Mouse (Mus musculus): ENCODE results near the gene Mfsd7a. TPM values are rescaled to one million over a fixed set of nuclear protein-coding genes. Genes with fewer than 3 reads are reported as not detected.
"Not testable (repeated sequence)": the region's sequence is repeated elsewhere in the genome, so short reads cannot be mapped to it uniquely, and the experiment has no call there.

Gene Mfsd7a
- polyA plus RNA-seq (2016; fragmentation: Nextera tagmentation; extraction: Ambion mirVana): 0.10 and 0.13 TPM in 2 replicates

DNA sequence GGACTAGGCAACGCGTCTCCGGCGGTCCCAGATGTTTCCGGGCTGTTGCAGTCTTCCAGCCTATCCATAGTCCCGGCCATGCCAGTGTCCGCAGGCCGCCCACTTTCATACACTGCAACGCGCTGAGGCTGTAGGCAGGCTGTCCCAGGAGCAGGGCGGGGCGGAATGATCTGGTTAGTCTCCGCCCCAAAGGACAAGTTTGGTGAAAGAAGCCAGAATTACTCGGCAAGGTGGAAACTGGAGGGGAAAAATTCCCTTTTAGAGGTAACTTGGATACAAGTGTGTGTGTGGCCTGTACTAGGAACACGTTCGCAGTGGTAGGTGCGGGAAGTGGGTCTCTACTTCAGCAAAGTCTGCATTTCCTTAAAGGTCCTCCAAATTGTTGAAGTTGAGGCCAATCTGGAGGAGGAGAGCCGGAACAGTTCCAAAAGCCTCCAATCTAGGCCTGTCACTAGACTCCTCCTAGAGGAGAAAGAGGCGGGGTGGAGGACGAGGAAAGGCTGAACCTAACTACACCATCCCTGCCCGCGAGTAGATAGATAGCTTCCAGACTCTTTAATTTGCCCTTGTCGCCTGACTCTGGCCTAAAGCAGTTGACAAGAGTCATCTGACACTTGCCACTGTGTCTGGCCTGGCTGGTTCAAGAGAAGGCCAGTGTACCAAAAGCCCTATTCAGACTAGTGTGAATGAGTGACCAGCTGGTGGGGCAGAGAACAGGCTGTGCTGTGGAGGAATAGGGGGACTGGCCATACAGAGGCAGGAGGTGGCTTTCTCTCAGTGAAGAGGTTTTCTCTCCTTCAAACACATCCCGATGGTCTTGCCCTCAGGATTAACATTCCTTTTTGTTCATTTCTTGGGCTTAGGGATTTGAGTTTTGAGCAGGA is at the start of gene Mfsd7a:
Mfsd7a (minus strand) TSS at position 107 of the 884 bp plus-strand sequence.
- peak within 1 kb of the TSS; percentile 17; the same call in 1 of the 2 replicates for H3K27ac ChIP-seq
- peak within 1 kb of the TSS; percentile 48 for H3K4me3 ChIP-seq
- H3K9me3 ChIP-seq: no peaks in the 10 kb centered on the region
- peak; percentile 63 for DNase-seq (ENCODE audit: low spot score)
- H3K36me3 ChIP-seq: no peaks in the 10 kb centered on the region
- H3K4me1 ChIP-seq (replicated peaks): peaks cover 20% of the 10 kb centered on the region
- H3K27me3 ChIP-seq (ENCODE audit: insufficient read depth, poor library complexity, severe bottlenecking): peaks cover 26% of the 10 kb centered on the region
- 15% methylated on average over 24 of the region's 24 CpGs for WGBS

DNA sequence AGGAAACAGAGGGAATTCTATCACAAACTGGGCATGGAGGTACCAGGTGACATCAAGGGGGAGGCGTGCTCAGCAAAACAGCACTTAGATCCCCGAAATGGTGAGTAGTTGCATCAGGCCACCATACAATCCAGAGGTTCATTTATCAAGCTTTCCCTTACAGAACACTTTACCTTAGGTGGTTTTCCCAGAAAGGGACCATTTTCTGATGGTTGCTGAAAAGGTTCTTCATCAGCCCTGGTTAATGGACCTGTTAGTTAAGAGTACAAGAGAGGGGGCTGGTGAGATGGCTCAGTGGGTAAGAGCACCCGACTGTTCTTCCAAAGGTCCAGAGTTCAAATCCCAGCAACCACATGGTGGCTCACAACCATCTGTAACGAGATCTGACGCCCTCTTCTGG is 37.5 kb upstream of the Mfsd7a start:
- WGBS: 92% methylated on average over 5 of the region's 5 CpGs
- H3K4me3 ChIP-seq; H3K9me3 ChIP-seq; DNase-seq (ENCODE audit: low spot score); H3K4me1 ChIP-seq (replicated peaks); H3K27me3 ChIP-seq (ENCODE audit: insufficient read depth, poor library complexity, severe bottlenecking); H3K27ac ChIP-seq: not testable (repeated sequence)
- H3K36me3 ChIP-seq: peaks cover 84% of the 10 kb centered on the region

DNA sequence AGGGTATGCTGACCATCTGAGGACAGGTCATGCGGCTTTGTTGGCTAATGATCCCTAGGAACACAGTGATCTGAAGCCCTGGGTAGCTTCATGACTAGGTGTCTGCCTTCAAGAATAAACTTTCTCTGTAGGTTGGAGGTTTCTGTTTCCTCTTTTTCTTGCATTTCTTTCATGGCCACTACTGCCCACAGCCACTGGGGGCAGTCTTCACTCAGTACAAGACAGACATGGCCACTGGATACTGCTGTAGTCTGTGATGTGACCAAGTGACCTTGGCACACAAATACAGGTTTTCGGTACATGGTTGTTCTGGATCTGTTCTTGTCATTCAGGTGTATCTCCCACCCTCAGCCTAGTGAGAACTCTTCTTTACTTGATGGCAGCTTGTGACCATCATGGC is 36.5 kb upstream of the Mfsd7a start:
- WGBS: 95% methylated on average over 2 of the region's 2 CpGs
- Histone ChIP-seq H3K4me3 (no peak overlapping the region), H3K27me3 (ENCODE audit: insufficient read depth, poor library complexity, severe bottlenecking) (no peaks in the 10 kb centered on the region), H3K9me3 (no peaks in the 10 kb centered on the region), H3K4me1 (replicated peaks) (no peaks in the 10 kb centered on the region), H3K27ac (no peak overlapping the region), H3K36me3 (peaks cover 75% of the 10 kb centered on the region)
- peak; percentile 18 for DNase-seq (ENCODE audit: low spot score)

GRCm38 (mm10) chr5:108483006-108483405 is 34.3 kb upstream of the Mfsd7a start:
- Histone ChIP-seq H3K27ac (no peak overlapping the region), H3K4me3 (no peak overlapping the region), H3K36me3 (peaks cover 67% of the 10 kb centered on the region), H3K9me3 (no peaks in the 10 kb centered on the region), H3K4me1 (replicated peaks) (no peaks in the 10 kb centered on the region), H3K27me3 (ENCODE audit: insufficient read depth, poor library complexity, severe bottlenecking) (no peaks in the 10 kb centered on the region)
- WGBS: 99% methylated on average over 6 of the region's 6 CpGs
- DNase-seq (ENCODE audit: low spot score): no peak

DNA sequence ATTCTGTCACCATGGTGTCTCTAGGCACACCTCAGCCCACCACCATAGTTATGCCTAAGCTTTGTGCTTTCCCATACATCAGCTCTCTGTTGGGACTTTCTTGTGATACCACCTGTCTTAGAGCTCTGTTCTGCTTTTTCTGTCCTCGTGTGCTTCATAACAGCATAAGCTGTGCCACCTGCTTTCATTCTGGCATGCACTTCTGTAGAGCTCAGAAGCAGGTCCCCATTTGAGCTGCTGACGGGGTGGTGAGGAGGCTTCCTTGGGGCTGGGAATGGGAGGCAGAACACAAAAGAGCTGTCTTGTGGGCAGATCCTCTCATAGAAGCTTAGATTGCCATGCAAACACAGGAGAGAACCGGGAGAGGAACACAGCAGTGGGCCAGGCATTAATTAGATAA is 27.3 kb upstream of the Mfsd7a start:
- Histone ChIP-seq H3K9me3 (no peaks in the 10 kb centered on the region), H3K4me1 (replicated peaks) (no peaks in the 10 kb centered on the region), H3K4me3 (no peak overlapping the region), H3K27me3 (ENCODE audit: insufficient read depth, poor library complexity, severe bottlenecking) (no peaks in the 10 kb centered on the region), H3K36me3 (peaks cover 83% of the 10 kb centered on the region), H3K27ac (no peak overlapping the region)
- no peak for DNase-seq (ENCODE audit: low spot score)
- 88% methylated on average over 3 of the region's 3 CpGs for WGBS

DNA sequence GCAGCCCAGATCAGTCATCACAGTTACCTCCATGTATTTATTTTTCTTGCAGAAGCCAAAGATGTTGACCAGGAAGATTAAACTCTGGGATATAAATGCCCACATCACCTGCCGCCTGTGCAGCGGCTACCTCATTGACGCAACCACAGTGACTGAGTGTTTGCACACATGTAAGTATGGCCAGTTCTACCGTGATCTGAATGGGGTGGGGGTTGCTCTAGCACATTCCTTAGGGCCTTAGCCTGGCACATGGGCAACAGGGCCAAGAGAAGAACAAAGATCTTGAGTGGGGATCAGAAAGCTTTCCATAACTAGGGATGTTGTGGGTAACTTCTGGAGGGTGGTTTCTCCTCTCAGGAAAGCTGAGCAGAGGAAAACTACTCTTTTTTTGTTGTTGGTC is 25.0 kb upstream of the Mfsd7a start:
- no peak overlapping the region for H3K4me3 ChIP-seq
- no peaks in the 10 kb centered on the region for H3K4me1 ChIP-seq (replicated peaks)
- no peaks in the 10 kb centered on the region for H3K27me3 ChIP-seq (ENCODE audit: insufficient read depth, poor library complexity, severe bottlenecking)
- no peak for DNase-seq (ENCODE audit: low spot score)
- WGBS: 85% methylated on average over 4 of the region's 4 CpGs
- H3K9me3 ChIP-seq: no peaks in the 10 kb centered on the region
- no peak overlapping the region for H3K27ac ChIP-seq
- H3K36me3 ChIP-seq: peaks cover 78% of the 10 kb centered on the region

GRCm38 (mm10) chr5:108469617-108470016 is 20.9 kb upstream of the Mfsd7a start:
- Histone ChIP-seq H3K36me3 (peaks cover 55% of the 10 kb centered on the region), H3K4me3 (no peak overlapping the region), H3K9me3 (no peaks in the 10 kb centered on the region), H3K27me3 (ENCODE audit: insufficient read depth, poor library complexity, severe bottlenecking) (no peaks in the 10 kb centered on the region), H3K27ac (no peak overlapping the region), H3K4me1 (replicated peaks) (peaks cover under 1% of the 10 kb centered on the region; the same call in 1 of the 2 replicates)
- no peak for DNase-seq (ENCODE audit: low spot score)
- 78% methylated on average over 7 of the region's 7 CpGs for WGBS

DNA sequence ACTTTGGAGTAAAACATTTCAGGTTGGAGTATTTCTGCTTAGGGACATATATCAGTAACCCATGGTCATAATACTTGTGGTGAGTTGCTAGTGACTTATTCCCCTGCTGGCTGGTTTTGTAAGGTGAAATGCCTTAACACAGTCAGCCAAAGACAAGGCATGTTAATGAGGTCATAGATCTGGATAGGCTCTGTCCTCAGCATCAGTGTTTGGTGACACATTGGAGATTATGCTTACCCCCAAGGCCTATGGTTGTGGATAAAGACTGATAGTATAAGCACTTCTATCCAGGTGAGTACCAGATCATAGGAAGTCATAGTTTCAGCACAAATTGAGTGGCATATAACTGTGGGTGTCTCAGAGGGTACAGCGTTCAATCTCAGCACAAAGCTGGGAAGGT is 18.0 kb upstream of the Mfsd7a start:
- Histone ChIP-seq H3K27ac (no peak overlapping the region), H3K9me3 (no peaks in the 10 kb centered on the region)

DNA sequence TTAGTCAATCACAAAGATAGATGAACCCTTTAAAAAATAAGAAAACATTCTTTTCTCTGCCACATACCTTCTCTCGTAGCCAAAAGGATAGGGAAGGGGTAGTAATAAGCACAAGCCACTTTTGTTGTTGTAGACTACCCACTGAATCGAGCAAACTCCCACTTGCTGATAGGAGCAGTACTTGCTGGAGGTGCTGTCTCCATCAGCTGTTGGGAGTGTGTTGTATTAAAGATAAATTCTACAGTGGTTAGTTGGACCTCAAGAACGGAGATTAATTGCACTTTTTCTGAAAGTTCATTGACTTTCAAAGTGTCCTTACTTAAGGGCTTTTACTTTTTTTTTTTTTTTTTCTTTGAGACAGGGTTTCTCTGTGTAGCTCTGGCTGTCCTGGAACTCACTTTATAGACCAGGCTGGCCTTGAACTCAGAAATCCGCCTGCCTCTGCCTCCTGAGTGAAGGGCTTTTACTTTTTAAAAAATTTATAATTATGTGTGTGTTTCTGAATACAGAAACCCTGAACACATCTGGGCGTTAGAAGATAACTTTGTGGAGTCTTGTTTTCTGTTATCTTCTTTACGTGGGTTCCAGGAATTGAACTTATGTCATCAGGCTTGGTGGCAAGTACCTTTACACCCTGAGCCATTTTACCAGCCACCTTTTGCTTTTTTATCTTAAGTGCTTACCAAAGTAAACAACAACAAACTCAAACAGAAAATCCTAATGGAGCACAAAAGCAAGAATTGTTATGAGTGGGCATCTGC is 16.6 kb upstream of the Mfsd7a start:
- Histone ChIP-seq H3K4me1 (replicated peaks) (peaks cover 40% of the 10 kb centered on the region), H3K4me3 (no peak overlapping the region), H3K9me3 (no peaks in the 10 kb centered on the region), H3K27me3 (ENCODE audit: insufficient read depth, poor library complexity, severe bottlenecking) (no peaks in the 10 kb centered on the region), H3K36me3 (peaks cover 20% of the 10 kb centered on the region), H3K27ac (no peak overlapping the region)
- 94% methylated on average over 6 of the region's 6 CpGs for WGBS
- no peak for DNase-seq (ENCODE audit: low spot score)

More for the DNA sequence above, 18.0 kb upstream of the Mfsd7a start:
- Histone ChIP-seq H3K4me1 (replicated peaks) (peaks cover 31% of the 10 kb centered on the region), H3K27me3 (ENCODE audit: insufficient read depth, poor library complexity, severe bottlenecking) (no peaks in the 10 kb centered on the region), H3K36me3 (peaks cover 25% of the 10 kb centered on the region), H3K4me3 (no peak overlapping the region)
- 96% methylated on average over 1 of the region's 1 CpGs for WGBS
- DNase-seq (ENCODE audit: low spot score): no peak

GRCm38 (mm10) chr5:108462446-108462845 is 13.8 kb upstream of the Mfsd7a start:
- DNase-seq (ENCODE audit: low spot score): no peak
- WGBS: 61% methylated on average over 4 of the region's 4 CpGs
- Histone ChIP-seq H3K4me3 (peak overlapping the region; percentile 92), H3K27me3 (ENCODE audit: insufficient read depth, poor library complexity, severe bottlenecking) (peaks cover 13% of the 10 kb centered on the region), H3K27ac (peak overlapping the region; percentile 99), H3K36me3 (peaks cover 12% of the 10 kb centered on the region; the same call in 1 of the 2 replicates), H3K9me3 (no peaks in the 10 kb centered on the region), H3K4me1 (replicated peaks) (peaks cover 40% of the 10 kb centered on the region)

- H3K27ac ChIP-seq: peak within 1 kb of the TSS; percentile 99
- peak; percentile 96 for DNase-seq (ENCODE audit: low spot score)
- peaks cover 40% of the 10 kb centered on the region for H3K4me1 ChIP-seq (replicated peaks)
- H3K9me3 ChIP-seq: no peaks in the 10 kb centered on the region
- H3K27me3 ChIP-seq (ENCODE audit: insufficient read depth, poor library complexity, severe bottlenecking): peaks cover 13% of the 10 kb centered on the region
- WGBS: 1% methylated on average over 61 of the region's 62 CpGs
- H3K36me3 ChIP-seq: peaks cover 8% of the 10 kb centered on the region; the same call in 1 of the 2 replicates
- peak within 1 kb of the TSS; percentile 92 for H3K4me3 ChIP-seq
Observed at GRCm38 (mm10) chr5:108461082-108462065, 12.7 kb upstream of the Mfsd7a start, which contains the start of gene Pcgf3. Pcgf3 (plus strand) TSS chr5:108461232.

DNA sequence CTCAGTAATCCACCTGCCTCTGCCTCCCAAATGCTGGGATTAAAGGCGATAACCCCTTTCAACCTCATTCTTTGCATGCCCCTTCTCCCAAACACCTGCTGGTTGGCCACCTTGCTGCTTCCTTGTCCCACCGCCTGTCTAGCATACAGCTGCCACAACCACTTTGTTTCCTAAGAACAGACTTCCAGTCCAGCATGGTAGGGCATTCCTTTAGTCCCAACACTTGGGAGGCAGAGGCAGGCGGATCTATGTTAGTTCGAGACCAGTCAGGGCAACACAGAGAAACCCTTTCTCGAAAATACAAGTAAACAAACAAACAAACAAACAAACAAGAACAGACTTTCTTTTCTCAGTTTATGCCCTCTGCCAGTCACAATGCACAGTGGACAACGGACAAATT is 11.8 kb upstream of the Mfsd7a start:
- H3K27ac ChIP-seq: peak overlapping the region; percentile 99
- DNase-seq (ENCODE audit: low spot score): no peak

More for the DNA sequence above, 11.8 kb upstream of the Mfsd7a start:
- peaks cover 40% of the 10 kb centered on the region for H3K4me1 ChIP-seq (replicated peaks)
- H3K9me3 ChIP-seq: no peaks in the 10 kb centered on the region
- H3K36me3 ChIP-seq: no peaks in the 10 kb centered on the region
- WGBS: 39% methylated on average over 6 of the region's 6 CpGs
- H3K4me3 ChIP-seq: peak overlapping the region; percentile 92
- peaks cover 13% of the 10 kb centered on the region for H3K27me3 ChIP-seq (ENCODE audit: insufficient read depth, poor library complexity, severe bottlenecking)

All from hindbrain, embryonic 10.5 days (tissue).